Mouse (Mus musculus): ENCODE results near the gene Srd5a2. TPM values are rescaled to one million over a fixed set of nuclear protein-coding genes. Genes with fewer than 3 reads are reported as not detected.

Srd5a2 gene
- polyA plus RNA-seq, 1 experiment from 2014 or later: not detected

DNA sequence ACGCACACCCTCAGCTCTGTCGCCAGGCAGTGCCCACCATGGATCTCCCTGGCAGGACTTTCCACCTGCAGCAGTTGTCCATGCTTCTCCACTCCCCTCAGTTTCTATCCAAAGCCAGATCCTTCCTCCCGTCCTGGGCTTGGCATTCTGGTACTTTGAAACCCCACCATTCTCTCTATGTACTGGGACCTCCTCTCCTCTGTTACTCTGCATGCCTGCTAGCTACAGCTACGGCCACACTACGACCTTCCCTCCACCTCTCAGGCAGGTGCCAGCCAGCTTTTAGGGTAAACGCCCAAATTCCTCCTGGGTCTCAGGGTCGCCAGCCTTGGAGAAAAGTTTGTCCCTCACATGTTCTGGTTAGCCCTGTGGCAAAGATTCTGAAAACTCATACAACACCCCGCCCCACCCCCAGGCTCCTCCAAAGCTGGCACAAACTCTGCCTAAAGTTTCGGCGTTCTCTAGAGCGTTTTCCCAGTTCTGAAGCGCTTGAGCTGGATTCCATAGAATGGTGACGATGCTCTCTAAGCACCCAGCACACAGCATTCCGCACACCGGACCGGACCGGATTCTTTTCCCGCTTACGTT is 607 bp upstream of the Srd5a2 start:
- no peak overlapping the region for H3K9ac ChIP-seq (ENCODE audit: low read length)
- peaks cover 46% of the 10 kb centered on the region for H3K27me3 ChIP-seq (ENCODE audit: control insufficient read depth, insufficient read depth, low read length)
- no peaks in the 10 kb centered on the region for H3K9me3 ChIP-seq (replicated peaks; ENCODE audit: control insufficient read depth, low read length)
- no peak for ATAC-seq (replicated peaks; ENCODE audit: extremely low read depth, insufficient read depth, low FRiP score)
- H3K36me3 ChIP-seq (ENCODE audit: control insufficient read depth, insufficient read depth): no peaks in the 10 kb centered on the region
- no peak overlapping the region for H3K27ac ChIP-seq (ENCODE audit: low read length)
- WGBS: 4% methylated on average over 19 of the region's 19 CpGs
- no peaks in the 10 kb centered on the region for H3K4me1 ChIP-seq (ENCODE audit: control insufficient read depth, insufficient read depth, low read length)
- peak overlapping the region; percentile 43; the same call in 1 of the 2 replicates for H3K4me2 ChIP-seq (ENCODE audit: low read depth, low read length)
- peak overlapping the region; percentile 11 for H3K4me3 ChIP-seq (ENCODE audit: low read length)

DNA sequence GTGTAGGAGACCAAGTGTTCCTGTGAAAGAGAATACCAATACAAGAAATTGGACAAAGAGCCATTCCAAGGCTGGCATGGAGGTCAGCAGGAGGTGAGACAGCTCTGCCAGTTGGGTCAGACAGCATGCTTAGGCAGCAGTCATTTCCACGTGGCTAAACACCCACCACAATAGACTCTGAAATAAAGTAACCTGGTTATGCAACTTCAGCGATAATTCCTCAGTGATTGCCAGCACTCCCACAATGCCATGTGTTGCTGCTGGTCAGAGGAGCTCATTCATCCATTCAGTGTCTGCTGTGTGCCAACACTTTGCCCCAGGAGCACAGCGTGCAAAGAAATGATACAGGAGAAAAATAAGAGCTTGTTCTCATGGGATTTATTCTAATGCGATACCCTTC is 4.0 kb downstream of the Srd5a2 start:
- H3K9ac ChIP-seq (ENCODE audit: low read length): no peak overlapping the region
- 64% methylated on average over 4 of the region's 4 CpGs for WGBS
- H3K4me3 ChIP-seq (ENCODE audit: low read length): no peak overlapping the region
- no peaks in the 10 kb centered on the region for H3K36me3 ChIP-seq (ENCODE audit: control insufficient read depth, insufficient read depth)
- H3K9me3 ChIP-seq (replicated peaks; ENCODE audit: control insufficient read depth, low read length): no peaks in the 10 kb centered on the region
- H3K27me3 ChIP-seq (ENCODE audit: control insufficient read depth, insufficient read depth, low read length): peaks cover 30% of the 10 kb centered on the region
- no peaks in the 10 kb centered on the region for H3K4me1 ChIP-seq (ENCODE audit: control insufficient read depth, insufficient read depth, low read length)
- H3K27ac ChIP-seq (ENCODE audit: low read length): no peak overlapping the region
- H3K4me2 ChIP-seq (ENCODE audit: low read depth, low read length): no peak overlapping the region
- no peak for ATAC-seq (replicated peaks; ENCODE audit: extremely low read depth, insufficient read depth, low FRiP score)

DNA sequence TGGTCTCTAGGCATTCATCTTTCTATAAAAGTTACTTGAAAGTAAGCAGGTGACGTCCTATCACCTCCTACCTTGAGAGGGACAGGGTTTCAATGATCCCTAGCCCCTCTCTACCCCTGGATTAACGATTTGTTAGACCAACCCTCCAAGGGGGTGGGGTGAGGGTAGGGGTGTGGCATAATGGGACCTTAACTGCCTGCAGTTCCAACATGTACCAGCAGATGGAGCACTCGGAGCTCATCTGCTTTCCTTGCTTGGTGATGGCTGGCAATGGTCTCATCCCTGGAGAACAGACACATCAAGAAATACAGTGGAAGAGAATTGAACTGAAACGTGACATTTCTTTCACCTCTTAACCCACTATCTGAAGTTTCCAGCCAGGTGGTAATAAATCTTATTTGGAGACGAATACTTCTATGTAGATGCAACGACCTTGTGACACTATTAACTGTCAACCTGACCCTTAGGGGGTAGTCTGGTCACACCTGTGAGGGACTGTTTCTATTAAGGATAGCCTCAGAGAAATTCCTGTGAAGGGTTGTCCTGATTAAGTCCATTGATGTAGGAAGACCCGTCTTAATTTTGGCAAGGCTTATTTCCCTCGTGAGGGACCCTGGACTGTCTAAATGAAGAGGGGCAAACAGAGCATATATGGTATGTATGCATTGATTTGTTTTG is 27.1 kb downstream of the Srd5a2 start:
- peak overlapping the region; percentile 33; the same call in 1 of the 2 replicates for H3K4me2 ChIP-seq (ENCODE audit: low read depth, low read length)
- WGBS: 38% methylated on average over 8 of the region's 8 CpGs
- no peaks in the 10 kb centered on the region for H3K9me3 ChIP-seq (replicated peaks; ENCODE audit: control insufficient read depth, low read length)
- no peak overlapping the region for H3K9ac ChIP-seq (ENCODE audit: low read length)
- H3K4me1 ChIP-seq (ENCODE audit: control insufficient read depth, insufficient read depth, low read length): no peaks in the 10 kb centered on the region
- H3K4me3 ChIP-seq (ENCODE audit: low read length): no peak overlapping the region
- H3K27me3 ChIP-seq (ENCODE audit: control insufficient read depth, insufficient read depth, low read length): no peaks in the 10 kb centered on the region
- peak; percentile 55 for ATAC-seq (replicated peaks; ENCODE audit: extremely low read depth, insufficient read depth, low FRiP score)
- no peak overlapping the region for H3K27ac ChIP-seq (ENCODE audit: low read length)
- no peaks in the 10 kb centered on the region for H3K36me3 ChIP-seq (ENCODE audit: control insufficient read depth, insufficient read depth)

DNA sequence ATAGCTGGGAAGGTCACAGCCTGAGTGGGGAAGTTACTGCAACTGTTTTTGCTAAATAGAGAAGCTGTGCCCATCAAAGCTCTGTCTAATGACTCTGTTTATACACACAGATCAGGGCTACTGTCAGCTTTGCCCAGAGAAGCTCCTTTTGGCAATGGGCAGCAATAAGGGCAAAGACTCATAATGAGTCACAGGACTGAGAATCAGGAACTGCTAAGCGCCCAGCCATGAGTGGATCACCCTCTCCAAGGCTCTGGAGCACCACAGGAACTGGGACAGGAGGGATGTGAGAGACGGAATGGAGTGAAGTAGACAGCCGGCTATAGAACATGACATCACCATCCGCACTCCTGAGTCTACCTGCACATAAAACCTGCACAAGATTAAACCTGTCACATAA is 29.4 kb downstream of the Srd5a2 start:
- Histone ChIP-seq H3K9me3 (replicated peaks; ENCODE audit: control insufficient read depth, low read length) (no peaks in the 10 kb centered on the region), H3K27ac (ENCODE audit: low read length) (no peak overlapping the region), H3K36me3 (ENCODE audit: control insufficient read depth, insufficient read depth) (no peaks in the 10 kb centered on the region), H3K4me1 (ENCODE audit: control insufficient read depth, insufficient read depth, low read length) (no peaks in the 10 kb centered on the region), H3K9ac (ENCODE audit: low read length) (no peak overlapping the region), H3K4me2 (ENCODE audit: low read depth, low read length) (no peak overlapping the region), H3K4me3 (ENCODE audit: low read length) (no peak overlapping the region), H3K27me3 (ENCODE audit: control insufficient read depth, insufficient read depth, low read length) (no peaks in the 10 kb centered on the region)
- WGBS: 69% methylated on average over 4 of the region's 4 CpGs
- no peak for ATAC-seq (replicated peaks; ENCODE audit: extremely low read depth, insufficient read depth, low FRiP score)

DNA sequence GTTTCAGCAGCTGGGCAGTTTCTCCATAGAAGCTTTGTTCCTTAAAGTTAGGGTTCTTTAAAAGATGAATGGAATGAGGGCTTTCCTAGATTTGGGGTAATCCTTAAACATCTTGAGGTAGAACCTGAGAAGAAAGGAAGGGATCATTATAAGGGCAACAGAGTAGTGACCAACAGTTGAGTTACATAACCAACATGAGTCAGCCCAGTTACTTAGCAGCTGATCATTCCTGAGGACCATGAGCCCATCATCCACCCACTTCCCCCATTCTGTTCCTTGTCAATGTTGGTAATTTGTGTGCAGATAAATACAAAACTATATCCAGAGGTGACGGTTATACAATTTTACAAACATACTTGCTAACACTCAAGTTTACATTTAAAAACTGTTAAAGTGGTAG is 30.1 kb downstream of the Srd5a2 start:
- Histone ChIP-seq H3K4me1 (ENCODE audit: control insufficient read depth, insufficient read depth, low read length) (no peaks in the 10 kb centered on the region), H3K27me3 (ENCODE audit: control insufficient read depth, insufficient read depth, low read length) (no peaks in the 10 kb centered on the region), H3K9ac (ENCODE audit: low read length) (no peak overlapping the region), H3K4me2 (ENCODE audit: low read depth, low read length) (no peak overlapping the region), H3K27ac (ENCODE audit: low read length) (no peak overlapping the region), H3K36me3 (ENCODE audit: control insufficient read depth, insufficient read depth) (no peaks in the 10 kb centered on the region), H3K4me3 (ENCODE audit: low read length) (no peak overlapping the region), H3K9me3 (replicated peaks; ENCODE audit: control insufficient read depth, low read length) (no peaks in the 10 kb centered on the region)
- ATAC-seq (replicated peaks; ENCODE audit: extremely low read depth, insufficient read depth, low FRiP score): no peak
- 86% methylated on average over 1 of the region's 1 CpGs for WGBS

DNA sequence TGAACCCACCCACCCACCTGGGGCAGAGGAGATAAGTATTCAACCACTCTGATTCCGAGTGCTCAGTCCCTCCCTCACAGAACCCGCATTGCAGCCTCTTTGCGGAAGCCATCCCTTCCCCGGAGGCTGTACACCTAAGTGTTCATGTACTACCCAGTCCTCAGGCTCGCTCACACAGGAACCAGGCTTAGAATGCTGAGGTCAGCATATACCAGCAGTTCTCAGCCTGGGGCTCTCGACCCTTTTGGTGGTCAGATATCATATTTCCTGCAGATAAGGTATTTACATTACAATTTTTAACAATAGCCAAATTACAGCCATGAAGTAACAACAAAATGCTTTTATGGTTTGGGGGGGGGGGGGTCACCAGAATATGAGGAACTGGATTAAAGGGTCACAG is 32.6 kb downstream of the Srd5a2 start:
- WGBS: 69% methylated on average over 6 of the region's 6 CpGs
- H3K4me2 ChIP-seq (ENCODE audit: low read depth, low read length): no peak overlapping the region
- H3K36me3 ChIP-seq (ENCODE audit: control insufficient read depth, insufficient read depth): no peaks in the 10 kb centered on the region
- no peak overlapping the region for H3K9ac ChIP-seq (ENCODE audit: low read length)
- no peaks in the 10 kb centered on the region for H3K4me1 ChIP-seq (ENCODE audit: control insufficient read depth, insufficient read depth, low read length)
- H3K9me3 ChIP-seq (replicated peaks; ENCODE audit: control insufficient read depth, low read length): no peaks in the 10 kb centered on the region
- ATAC-seq (replicated peaks; ENCODE audit: extremely low read depth, insufficient read depth, low FRiP score): no peak
- no peaks in the 10 kb centered on the region for H3K27me3 ChIP-seq (ENCODE audit: control insufficient read depth, insufficient read depth, low read length)
- H3K4me3 ChIP-seq (ENCODE audit: low read length): no peak overlapping the region
- H3K27ac ChIP-seq (ENCODE audit: low read length): no peak overlapping the region

DNA sequence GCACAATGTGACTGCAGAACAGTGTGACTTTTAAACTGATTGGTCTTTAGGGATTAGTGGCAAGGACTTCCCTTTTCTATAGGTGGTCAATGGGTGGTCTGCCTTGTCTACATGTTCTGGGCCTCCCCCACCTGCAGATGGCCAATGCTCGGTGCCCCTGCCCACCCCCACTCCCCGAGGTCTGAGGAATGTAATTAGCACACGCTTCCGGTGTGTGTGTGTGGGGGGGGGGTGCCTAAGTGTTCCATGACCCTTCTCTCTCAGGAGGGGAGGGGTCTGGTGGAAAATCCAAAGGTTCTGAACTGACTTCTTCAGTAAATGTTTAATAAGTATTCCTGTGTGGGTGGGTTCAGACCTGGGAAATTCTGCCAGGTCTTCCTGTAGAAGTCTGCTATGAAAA is 39.0 kb downstream of the Srd5a2 start:
- Histone ChIP-seq H3K9ac (ENCODE audit: low read length) (no peak overlapping the region), H3K36me3 (ENCODE audit: control insufficient read depth, insufficient read depth) (no peaks in the 10 kb centered on the region), H3K9me3 (replicated peaks; ENCODE audit: control insufficient read depth, low read length) (no peaks in the 10 kb centered on the region), H3K27ac (ENCODE audit: low read length) (no peak overlapping the region), H3K4me2 (ENCODE audit: low read depth, low read length) (no peak overlapping the region), H3K27me3 (ENCODE audit: control insufficient read depth, insufficient read depth, low read length) (no peaks in the 10 kb centered on the region), H3K4me3 (ENCODE audit: low read length) (no peak overlapping the region), H3K4me1 (ENCODE audit: control insufficient read depth, insufficient read depth, low read length) (no peaks in the 10 kb centered on the region)
- no peak for ATAC-seq (replicated peaks; ENCODE audit: extremely low read depth, insufficient read depth, low FRiP score)
- 66% methylated on average over 4 of the region's 4 CpGs for WGBS

DNA sequence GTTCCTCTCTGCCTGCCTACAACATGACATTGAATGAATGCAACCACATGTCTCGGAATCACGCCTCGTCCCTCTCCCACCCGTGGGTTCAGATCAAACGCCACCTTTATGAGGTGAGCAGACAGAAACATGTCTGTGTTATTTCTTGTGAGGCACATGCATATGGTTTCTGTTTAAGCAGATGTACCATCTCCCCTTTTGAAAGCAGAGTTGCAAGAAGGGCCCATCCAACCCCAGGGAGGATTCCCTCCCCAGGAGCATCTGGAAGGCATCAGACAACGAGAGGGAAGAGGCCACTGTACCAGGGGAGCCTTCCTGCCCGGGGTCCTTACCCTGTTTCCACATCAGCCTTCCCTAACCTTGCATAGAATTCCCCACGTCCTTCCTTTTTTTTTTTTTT is 40.7 kb downstream of the Srd5a2 start:
- no peak for ATAC-seq (replicated peaks; ENCODE audit: extremely low read depth, insufficient read depth, low FRiP score)
- no peaks in the 10 kb centered on the region for H3K27me3 ChIP-seq (ENCODE audit: control insufficient read depth, insufficient read depth, low read length)
- no peak overlapping the region for H3K27ac ChIP-seq (ENCODE audit: low read length)
- no peak overlapping the region for H3K9ac ChIP-seq (ENCODE audit: low read length)
- WGBS: 74% methylated on average over 8 of the region's 8 CpGs
- H3K4me2 ChIP-seq (ENCODE audit: low read depth, low read length): no peak overlapping the region
- H3K36me3 ChIP-seq (ENCODE audit: control insufficient read depth, insufficient read depth): no peaks in the 10 kb centered on the region
- 0 out of 2 replicates have a peak, but pooled peaks cover 4% of the 10 kb centered on the region for H3K9me3 ChIP-seq (replicated peaks; ENCODE audit: control insufficient read depth, low read length)
- H3K4me1 ChIP-seq (ENCODE audit: control insufficient read depth, insufficient read depth, low read length): no peaks in the 10 kb centered on the region
- H3K4me3 ChIP-seq (ENCODE audit: low read length): no peak overlapping the region

DNA sequence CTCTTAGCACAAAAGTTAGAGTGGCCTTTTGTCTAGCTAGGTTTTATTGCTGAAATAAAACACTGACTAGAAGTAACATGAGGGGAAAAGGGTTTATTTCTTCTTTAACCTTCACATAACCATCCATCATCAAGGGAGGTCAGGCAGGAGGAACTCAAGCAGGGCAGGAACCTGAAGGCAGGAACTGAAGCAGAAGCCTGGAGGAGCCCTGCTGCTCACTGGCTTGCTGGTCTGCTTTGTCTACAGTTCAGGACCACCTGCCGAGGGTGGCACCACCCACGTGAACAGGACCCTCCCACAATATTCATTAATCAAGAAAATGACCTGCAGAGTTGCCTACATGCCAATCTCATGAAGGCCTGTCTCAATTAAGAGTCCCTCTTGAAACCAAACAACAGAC is 45.3 kb downstream of the Srd5a2 start:
- no peaks in the 10 kb centered on the region for H3K36me3 ChIP-seq (ENCODE audit: control insufficient read depth, insufficient read depth)
- no peak overlapping the region for H3K9ac ChIP-seq (ENCODE audit: low read length)
- H3K4me3 ChIP-seq (ENCODE audit: low read length): no peak overlapping the region
- 0 out of 2 replicates have a peak, but pooled peaks cover 4% of the 10 kb centered on the region for H3K9me3 ChIP-seq (replicated peaks; ENCODE audit: control insufficient read depth, low read length)
- H3K27me3 ChIP-seq (ENCODE audit: control insufficient read depth, insufficient read depth, low read length): no peaks in the 10 kb centered on the region
- no peak for ATAC-seq (replicated peaks; ENCODE audit: extremely low read depth, insufficient read depth, low FRiP score)
- 73% methylated on average over 2 of the region's 2 CpGs for WGBS
- H3K4me2 ChIP-seq (ENCODE audit: low read depth, low read length): no peak overlapping the region
- no peaks in the 10 kb centered on the region for H3K4me1 ChIP-seq (ENCODE audit: control insufficient read depth, insufficient read depth, low read length)
- no peak overlapping the region for H3K27ac ChIP-seq (ENCODE audit: low read length)
